17 mouse cellular contexts compared by ENCODE assay signal in the genomic region with DNA sequence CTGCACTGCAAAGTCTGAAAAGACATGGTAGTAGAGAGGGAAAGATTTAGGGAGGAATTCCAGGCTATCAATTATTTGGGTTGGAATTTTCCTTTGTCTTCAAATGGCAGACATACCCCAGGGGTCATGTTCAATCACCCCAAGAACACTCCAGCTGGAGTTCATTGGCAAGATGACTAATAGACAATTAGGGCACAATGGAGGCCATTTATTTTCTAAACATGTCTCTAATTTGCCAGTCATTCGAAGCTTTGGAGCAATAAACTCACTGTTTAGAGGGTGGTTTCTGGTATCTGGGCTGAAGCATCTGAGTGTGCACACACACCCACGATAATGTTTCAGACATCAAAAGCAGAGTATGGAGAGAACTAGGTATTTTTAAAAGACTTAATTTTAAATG.
A peak's percentile ranks its signal among the peaks of the same experiment; 100 is the strongest.
DNase-seq lines count a peak whose midpoint lies in the region; ATAC-seq lines count a peak whose summit lies in the region.
"Had no signal": no experiment of that assay in that cellular context is flagged by ENCODE, and none has a peak within 500 bp of the region (broad histone marks: within the 10 kb centered on the region; RNA-seq: fewer than 3 reads in every experiment).

No protein-coding gene starts in this region.

- no peak overlapping the region for H3K9ac ChIP-seq in forebrain, embryonic 13.5 days
- H3K9ac ChIP-seq: embryonic facial prominence, embryonic 15.5 days; heart, embryonic 13.5 days; stomach, embryonic 15.5 days had no signal

- H3K4me3 ChIP-seq in forebrain, embryonic 13.5 days: no peak overlapping the region
- H3K4me3 ChIP-seq: embryonic facial prominence, embryonic 15.5 days; heart, embryonic 13.5 days; myocyte; stomach, embryonic 15.5 days had no signal

- ATAC-seq in forebrain, embryonic 13.5 days: peak; percentile 51; the same call in 1 of the 2 replicates
- ATAC-seq: intestine, postnatal 0 days had no signal

- no peak overlapping the region for H3K4me2 ChIP-seq in forebrain, embryonic 13.5 days
- H3K4me2 ChIP-seq: embryonic facial prominence, embryonic 15.5 days; heart, embryonic 13.5 days; stomach, embryonic 15.5 days had no signal

- H3K9me3 ChIP-seq in forebrain, embryonic 13.5 days (replicated peaks): no peaks in the 10 kb centered on the region
- H3K9me3 ChIP-seq: embryonic facial prominence, embryonic 15.5 days; heart, embryonic 13.5 days; stomach, embryonic 15.5 days had no signal

- peak; percentile 96 for DNase-seq in Muller cell, postnatal 12 days (ENCODE audit: inconsistent ontology term)
- peak; percentile 2 for DNase-seq in R1 (ENCODE audit: low read depth, low spot score)
- DNase-seq in neural tube, embryonic 10.5 days (ENCODE audit: extremely low spot score, low spot score): peak; percentile 31
- no peak for DNase-seq in testis, postnatal 14 days (ENCODE audit: low spot score)
- no peak for DNase-seq in layer of hippocampus, postnatal 10 days (ENCODE audit: low spot score in 2 of 2)
- DNase-seq in adrenal gland, postnatal 4 days (ENCODE audit: low spot score in 2 of 2): no peak
- DNase-seq: adrenal gland, postnatal 25 days; cerebellum, adult 11-12 months; gastrocnemius, postnatal 10 days; layer of hippocampus, postnatal 36 days; right cerebral cortex, postnatal 4 days had no signal

- no peaks in the 10 kb centered on the region for H3K36me3 ChIP-seq in forebrain, embryonic 13.5 days (ENCODE audit: poor library complexity, severe bottlenecking)
- H3K36me3 ChIP-seq: embryonic facial prominence, embryonic 15.5 days; heart, embryonic 13.5 days; stomach, embryonic 15.5 days had no signal

- H3K27me3 ChIP-seq in forebrain, embryonic 13.5 days: no peaks in the 10 kb centered on the region
- H3K27me3 ChIP-seq: embryonic facial prominence, embryonic 15.5 days; heart, embryonic 13.5 days; stomach, embryonic 15.5 days had no signal

- 15% methylated on average over 2 of the region's 2 CpGs for WGBS in forebrain, embryonic 13.5 days

- H3K27ac ChIP-seq in forebrain, embryonic 13.5 days: no peak overlapping the region
- H3K27ac ChIP-seq: embryonic facial prominence, embryonic 15.5 days; heart, embryonic 13.5 days; stomach, embryonic 15.5 days had no signal

- 0 out of 2 replicates have a peak, but pooled peaks cover 4% of the 10 kb centered on the region for H3K4me1 ChIP-seq in forebrain, embryonic 13.5 days
- H3K4me1 ChIP-seq: embryonic facial prominence, embryonic 15.5 days; heart, embryonic 13.5 days; stomach, embryonic 15.5 days had no signal

Comparison
In these comparisons a context has a peak if more than half of its experiments do, and no peak if none do; other contexts are left out.
1. DNase-seq: peak in Muller cell, postnatal 12 days (single experiment), R1 (single experiment) and neural tube, embryonic 10.5 days (single experiment); none in testis, postnatal 14 days (single experiment), layer of hippocampus, postnatal 10 days (0 of 2) and adrenal gland, postnatal 4 days (0 of 2).